Mouse (Mus musculus) heart, embryonic 16.5 days (tissue): Measurements from ENCODE around the gene Rpl41. TPM values are rescaled to one million over a fixed set of nuclear protein-coding genes. Genes with fewer than 3 reads are reported as not detected.
A peak's percentile ranks its signal among the peaks of the same experiment; 100 is the strongest.

Source experiments
- ATAC-seq: fragments of 200-750 bp; cut with Nextera tagmentation; replicated peaks from 2 replicates; pipeline ENCODE4 v1.8.0; 2017; ENCODE audit warnings: moderate number of reproducible peaks; ENCODE audit not compliant: insufficient read depth, low FRiP score; ENCODE audit errors: extremely low read depth
- H3K27ac ChIP-seq: fragments of 300-500 bp; sonication (generic); 2 replicates; pipeline ENCODE4 v1.5.1; 2014; ENCODE audit warnings: mild to moderate bottlenecking, low read length, control low read depth, moderate library complexity
- H3K27me3 ChIP-seq: fragments of 300-500 bp; sonication (generic); 2 replicates; pipeline ENCODE4 v1.6.1; 2014; ENCODE audit warnings: low read length, mixed read lengths; ENCODE audit not compliant: control insufficient read depth, insufficient read depth
- H3K36me3 ChIP-seq: fragments of 300-500 bp; sonication (generic); 2 replicates; pipeline ENCODE4 v1.6.1; 2014; ENCODE audit not compliant: control insufficient read depth, insufficient read depth
- H3K4me1 ChIP-seq: fragments of 300-500 bp; sonication (generic); 2 replicates; pipeline ENCODE4 v1.6.1; 2014; ENCODE audit warnings: low read length, mixed read lengths; ENCODE audit not compliant: control insufficient read depth, insufficient read depth
- H3K4me2 ChIP-seq: fragments of 300-500 bp; sonication (generic); 2 replicates; pipeline ENCODE4 v1.6.1; 2014; ENCODE audit warnings: low read depth, mild to moderate bottlenecking, control low read depth, low read length
- H3K4me3 ChIP-seq: fragments of 300-500 bp; sonication (generic); 2 replicates; pipeline ENCODE4 v1.5.1; 2014; ENCODE audit warnings: mild to moderate bottlenecking, control low read depth, low read length
- H3K9ac ChIP-seq: fragments of 300-500 bp; sonication (generic); 2 replicates; pipeline ENCODE4 v1.6.1; 2014; ENCODE audit warnings: low read length, control low read depth
- H3K9me3 ChIP-seq: fragments of 300-500 bp; sonication (generic); replicated peaks from 2 replicates; pipeline ENCODE4 v1.6.1; 2016; ENCODE audit warnings: low read length; ENCODE audit not compliant: control insufficient read depth
- WGBS: fragments of 180-500 bp; shearing (Covaris S2); extraction: QIAGEN DNeasy Blood & Tissue Kit; methylation state at CpG from one replicate; pipeline ENCODE4 v1.1.7; 2014; 5-methylcytosine and 5-hydroxymethylcytosine counted together
- polyA plus RNA-seq: library from polyadenylated mRNA; unstranded; fragments of >200 nt; fragmentation: Nextera tagmentation; extraction: Ambion mirVana; gene quantifications from 2 replicates; pipeline ENCODE4 v1.2.1, GENCODE M21; 2015

Gene Rpl41
- polyA plus RNA-seq, 1 experiment from 2014 or later: 1,776 TPM

DNA sequence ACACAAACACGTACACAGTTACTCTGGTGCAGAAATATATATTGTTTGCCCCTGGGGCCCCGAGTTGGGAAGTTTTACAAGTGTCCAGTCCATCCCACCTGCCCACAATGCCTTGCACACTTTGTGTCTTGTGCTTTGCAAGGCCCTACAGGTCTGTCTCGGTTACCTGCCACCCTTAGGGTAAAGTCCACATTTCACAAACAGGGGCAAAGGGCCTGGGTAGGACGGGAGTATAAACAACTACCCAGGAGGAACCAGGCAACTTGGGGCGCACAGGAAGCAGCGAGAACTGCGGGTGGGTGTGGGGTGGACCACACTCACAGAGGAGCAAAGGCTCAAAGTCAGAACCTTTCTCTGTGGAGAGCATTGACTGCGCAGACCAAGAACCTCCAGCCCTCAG lies 38.6 kb upstream of the Rpl41 start:
- Histone ChIP-seq H3K9ac (no peak overlapping the region), H3K27ac (no peak overlapping the region), H3K9me3 (no peaks in the 10 kb centered on the region), H3K4me1 (peaks cover 7% of the 10 kb centered on the region), H3K4me3 (no peak overlapping the region), H3K36me3 (no peaks in the 10 kb centered on the region), H3K4me2 (no peak overlapping the region), H3K27me3 (peaks cover 7% of the 10 kb centered on the region; the same call in 1 of the 2 replicates)
- no peak for ATAC-seq
- 51% methylated on average over 8 of the region's 8 CpGs for WGBS

DNA sequence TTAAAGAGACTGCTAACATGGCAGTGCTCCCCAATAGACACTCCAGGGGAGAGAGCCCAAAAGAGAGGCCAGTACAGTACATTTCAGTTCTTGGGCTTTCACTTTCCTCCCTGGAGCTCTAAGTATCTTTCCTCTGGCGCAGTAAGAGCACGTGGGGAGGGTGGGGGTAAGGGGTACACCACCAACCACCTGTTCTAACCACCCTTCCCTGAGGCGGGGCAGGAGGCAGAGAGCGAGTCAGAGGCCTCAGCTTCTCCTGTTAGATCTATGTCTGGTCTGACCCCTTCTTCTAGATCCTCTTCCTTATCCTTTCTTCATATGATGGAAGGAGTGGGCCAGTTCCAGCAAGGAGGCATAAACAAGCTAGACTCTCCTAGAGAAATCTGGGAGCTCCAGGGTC lies 38.0 kb upstream of the Rpl41 start:
- peaks cover 7% of the 10 kb centered on the region for H3K4me1 ChIP-seq
- H3K9ac ChIP-seq: peak overlapping the region; percentile 23; the same call in 1 of the 2 replicates
- H3K27ac ChIP-seq: no peak overlapping the region
- no peak for ATAC-seq
- no peak overlapping the region for H3K4me2 ChIP-seq
- no peaks in the 10 kb centered on the region for H3K36me3 ChIP-seq
- H3K4me3 ChIP-seq: no peak overlapping the region
- WGBS: 53% methylated on average over 4 of the region's 4 CpGs
- H3K27me3 ChIP-seq: peaks cover 7% of the 10 kb centered on the region; the same call in 1 of the 2 replicates
- H3K9me3 ChIP-seq: no peaks in the 10 kb centered on the region

GRCm38 (mm10) chr10:128586546-128586945 lies 37.4 kb upstream of the Rpl41 start:
- ATAC-seq: no peak
- Histone ChIP-seq H3K9me3 (no peaks in the 10 kb centered on the region), H3K36me3 (no peaks in the 10 kb centered on the region), H3K27ac (no peak overlapping the region), H3K4me1 (peaks cover 7% of the 10 kb centered on the region), H3K4me2 (no peak overlapping the region), H3K27me3 (peaks cover 7% of the 10 kb centered on the region; the same call in 1 of the 2 replicates), H3K9ac (peak overlapping the region; percentile 23; the same call in 1 of the 2 replicates), H3K4me3 (no peak overlapping the region)
- WGBS: 28% methylated on average over 1 of the region's 1 CpGs

DNA sequence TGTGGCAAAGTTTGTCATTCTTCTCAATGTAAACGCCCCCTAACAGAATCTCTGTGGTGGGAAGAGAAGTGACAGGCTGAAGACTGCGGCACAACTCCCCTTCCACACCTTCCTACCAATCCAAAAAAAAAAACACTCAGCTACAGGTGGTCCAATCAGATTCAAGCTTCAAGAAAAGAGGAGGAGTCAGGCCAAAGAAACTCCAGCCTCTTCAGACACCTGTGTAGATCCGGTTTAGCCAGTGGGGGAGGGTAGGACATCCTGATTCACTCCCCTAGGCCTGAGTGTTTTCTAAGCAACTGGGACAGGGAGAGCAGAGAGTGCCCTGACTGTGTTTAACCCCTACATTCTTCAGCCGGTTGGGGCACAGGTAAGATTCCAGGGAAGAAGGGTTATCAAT lies 35.3 kb upstream of the Rpl41 start:
- no peaks in the 10 kb centered on the region for H3K36me3 ChIP-seq
- H3K27me3 ChIP-seq: peaks cover 7% of the 10 kb centered on the region; the same call in 1 of the 2 replicates
- H3K9me3 ChIP-seq: no peaks in the 10 kb centered on the region
- 19% methylated on average over 4 of the region's 4 CpGs for WGBS
- peak overlapping the region; percentile 56 for H3K4me2 ChIP-seq
- no peak overlapping the region for H3K9ac ChIP-seq
- H3K4me3 ChIP-seq: no peak overlapping the region
- no peak for ATAC-seq
- H3K27ac ChIP-seq: no peak overlapping the region
- H3K4me1 ChIP-seq: peaks cover 7% of the 10 kb centered on the region

DNA sequence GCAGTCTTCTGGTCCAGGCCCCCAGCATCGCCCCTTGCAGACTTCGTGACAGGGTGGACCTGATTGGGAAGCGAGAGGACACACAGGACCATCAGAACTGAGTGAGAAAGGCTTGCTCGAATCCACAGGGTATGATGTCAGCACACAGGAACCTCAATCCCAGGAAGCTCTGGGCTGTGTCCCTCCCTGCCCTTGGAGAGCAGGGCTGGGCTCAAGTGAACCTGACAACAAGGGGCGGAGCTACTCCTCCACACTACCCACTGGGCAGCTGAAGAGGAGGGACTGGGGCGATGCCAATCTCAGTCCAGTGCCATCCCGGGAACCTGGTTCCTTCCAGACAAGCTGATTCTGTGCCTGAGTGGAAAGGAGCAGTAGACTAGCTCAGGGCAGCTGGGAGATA lies 34.5 kb upstream of the Rpl41 start:
- peak; percentile 90 for ATAC-seq
- no peaks in the 10 kb centered on the region for H3K36me3 ChIP-seq
- H3K9me3 ChIP-seq: no peaks in the 10 kb centered on the region
- H3K9ac ChIP-seq: peak overlapping the region; percentile 67
- H3K27me3 ChIP-seq: peaks cover 3% of the 10 kb centered on the region; the same call in 1 of the 2 replicates
- H3K27ac ChIP-seq: peak overlapping the region; percentile 80
- 13% methylated on average over 7 of the region's 7 CpGs for WGBS
- H3K4me2 ChIP-seq: peak overlapping the region; percentile 56
- H3K4me1 ChIP-seq: peaks cover 7% of the 10 kb centered on the region
- peak overlapping the region; percentile 41 for H3K4me3 ChIP-seq

- H3K27me3 ChIP-seq: no peaks in the 10 kb centered on the region
- H3K9me3 ChIP-seq: no peaks in the 10 kb centered on the region; the same call in 1 of the 2 replicates
- H3K9ac ChIP-seq: no peak overlapping the region
- peaks cover 3% of the 10 kb centered on the region; the same call in 1 of the 2 replicates for H3K36me3 ChIP-seq
- H3K27ac ChIP-seq: no peak overlapping the region
- H3K4me3 ChIP-seq: no peak overlapping the region
- no peak overlapping the region for H3K4me2 ChIP-seq
- ATAC-seq: no peak
- 76% methylated on average over 4 of the region's 4 CpGs for WGBS
- peaks cover 4% of the 10 kb centered on the region for H3K4me1 ChIP-seq
Measured at GRCm38 (mm10) chr10:128579731-128580130, 30.6 kb upstream of the Rpl41 start.

- no peak overlapping the region for H3K27ac ChIP-seq
- H3K36me3 ChIP-seq: peaks cover 3% of the 10 kb centered on the region; the same call in 1 of the 2 replicates
- no peaks in the 10 kb centered on the region; the same call in 1 of the 2 replicates for H3K9me3 ChIP-seq
- WGBS: 85% methylated on average over 3 of the region's 3 CpGs
- H3K9ac ChIP-seq: no peak overlapping the region
- H3K27me3 ChIP-seq: no peaks in the 10 kb centered on the region
- no peak overlapping the region for H3K4me3 ChIP-seq
- ATAC-seq: no peak
- H3K4me2 ChIP-seq: no peak overlapping the region
- H3K4me1 ChIP-seq: peaks cover 4% of the 10 kb centered on the region
Measured at GRCm38 (mm10) chr10:128579298-128579697, 30.2 kb upstream of the Rpl41 start.

DNA sequence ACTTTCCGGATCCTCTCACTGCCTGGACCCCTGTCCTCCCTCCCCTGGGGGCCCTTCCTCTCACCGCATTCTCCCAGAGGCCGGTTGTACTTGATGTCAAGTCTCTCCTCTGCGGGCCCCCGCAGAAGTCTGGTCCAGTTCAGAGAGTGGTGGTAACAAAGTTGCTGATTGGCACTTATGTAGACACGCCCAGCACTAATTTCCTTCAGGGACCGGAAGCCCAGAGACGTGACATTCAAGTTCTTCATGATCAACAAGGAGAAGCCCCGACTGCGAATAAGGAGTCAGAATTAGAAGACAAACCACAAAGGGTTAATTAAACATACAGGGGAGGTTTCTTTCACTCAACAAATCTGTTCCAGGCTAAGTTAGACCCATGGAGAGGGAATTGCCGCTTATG lies 29.2 kb upstream of the Rpl41 start:
- peaks cover 3% of the 10 kb centered on the region; the same call in 1 of the 2 replicates for H3K36me3 ChIP-seq
- WGBS: 74% methylated on average over 11 of the region's 11 CpGs
- H3K9ac ChIP-seq: no peak overlapping the region
- no peak overlapping the region for H3K27ac ChIP-seq
- no peak overlapping the region for H3K4me2 ChIP-seq
- H3K9me3 ChIP-seq: no peaks in the 10 kb centered on the region; the same call in 1 of the 2 replicates
- ATAC-seq: no peak
- H3K4me3 ChIP-seq: no peak overlapping the region
- H3K27me3 ChIP-seq: no peaks in the 10 kb centered on the region
- H3K4me1 ChIP-seq: no peaks in the 10 kb centered on the region

GRCm38 (mm10) chr10:128575063-128575462 lies 26.0 kb upstream of the Rpl41 start:
- ATAC-seq: no peak
- Histone ChIP-seq H3K4me1 (no peaks in the 10 kb centered on the region), H3K36me3 (peaks cover 6% of the 10 kb centered on the region; the same call in 1 of the 2 replicates), H3K9ac (no peak overlapping the region), H3K27me3 (no peaks in the 10 kb centered on the region), H3K4me2 (no peak overlapping the region), H3K4me3 (no peak overlapping the region), H3K9me3 (no peaks in the 10 kb centered on the region; the same call in 1 of the 2 replicates), H3K27ac (no peak overlapping the region)
- 92% methylated on average over 2 of the region's 2 CpGs for WGBS
